Mouse (Mus musculus): Measurements from ENCODE around the gene Foxc1. TPM values are rescaled to one million over a fixed set of nuclear protein-coding genes. Genes with fewer than 3 reads are reported as not detected.

The Foxc1 gene
- 3.8 and 6.3 TPM in 2 replicates for polyA plus RNA-seq (2012; rRNA removed)

DNA sequence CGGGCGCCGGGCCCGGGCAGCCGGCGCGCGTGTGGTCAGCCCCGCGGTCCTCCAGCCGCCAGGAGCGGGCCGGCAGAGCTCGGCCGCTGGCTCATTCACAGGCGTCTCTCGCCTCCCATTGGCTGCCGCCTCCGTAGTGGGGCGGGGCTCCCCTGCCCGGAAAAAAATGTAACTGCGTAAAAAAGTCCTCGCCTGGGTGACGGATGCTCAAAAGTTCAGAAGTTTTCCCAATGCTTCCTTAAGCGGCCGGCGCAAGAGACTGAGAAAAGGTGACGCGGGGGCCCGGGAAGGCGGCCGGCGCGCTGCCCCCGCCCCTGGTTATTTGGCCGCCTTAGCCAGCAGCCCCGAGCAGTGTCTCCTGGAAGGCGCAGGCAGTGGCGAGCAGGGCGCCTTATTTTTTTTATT lies at the start of gene Foxc1:
Foxc1 (plus strand) TSS at position 206 of the 405 bp plus-strand sequence.
- no peak for TF ChIP-seq POLR2A (IDR thresholded peaks at IDR 0.05; ENCODE audit: borderline replicate concordance, extremely low read depth, insufficient read depth, insufficient read length, poor library complexity, severe bottlenecking)
- TF ChIP-seq CTCF (IDR thresholded peaks at IDR 0.05; ENCODE audit: borderline replicate concordance, extremely low read depth, insufficient read depth, insufficient read length), result no peak
- DNase-seq (ENCODE audit: low read depth), result peak; percentile 83

DNA sequence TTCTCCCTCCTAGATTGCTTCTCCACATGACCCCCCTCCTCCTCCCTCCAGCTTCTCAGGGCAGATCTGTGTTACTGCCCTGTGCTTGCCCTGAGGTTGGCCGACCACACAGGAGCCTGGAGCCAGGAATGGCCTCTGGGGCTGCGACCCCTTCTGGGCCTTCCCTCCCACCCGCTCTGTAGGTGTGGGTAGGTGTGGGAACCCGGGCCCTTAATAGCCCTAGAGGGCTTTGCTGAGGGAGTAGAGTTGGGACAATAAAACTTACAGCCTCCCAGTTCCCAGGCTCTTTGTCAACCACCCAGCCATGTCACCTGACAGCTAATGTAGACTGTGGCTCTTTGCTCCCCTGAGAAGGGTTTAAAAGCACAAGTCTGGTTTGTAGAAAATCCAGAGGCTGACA lies 46.0 kb upstream of the Foxc1 start:
- TF ChIP-seq CTCF (IDR thresholded peaks at IDR 0.05; ENCODE audit: borderline replicate concordance, extremely low read depth, insufficient read depth, insufficient read length), result no peak
- TF ChIP-seq POLR2A (IDR thresholded peaks at IDR 0.05; ENCODE audit: borderline replicate concordance, extremely low read depth, insufficient read depth, insufficient read length, poor library complexity, severe bottlenecking), result no peak
- no peak for DNase-seq (ENCODE audit: low read depth)

DNA sequence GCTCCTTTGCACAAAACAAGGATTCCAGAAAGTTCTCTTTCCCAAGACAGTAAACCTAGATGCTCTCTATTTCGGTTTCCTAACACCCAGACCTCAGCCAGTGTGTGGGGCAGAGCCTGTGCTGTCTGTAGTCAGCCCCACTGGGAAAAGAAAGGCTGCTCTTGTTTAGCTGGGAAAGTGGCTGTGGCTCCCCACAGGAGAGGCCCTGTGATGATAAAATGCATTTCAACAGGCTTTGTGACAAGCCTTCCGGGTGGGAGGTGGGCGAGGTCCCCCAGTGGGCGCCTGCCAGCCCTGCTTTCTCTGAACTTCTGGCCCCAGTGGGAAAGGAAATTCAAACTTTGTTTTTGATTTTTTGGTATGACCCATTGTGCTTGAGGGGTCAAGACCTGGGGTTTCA lies 45.4 kb upstream of the Foxc1 start:
- DNase-seq (ENCODE audit: low read depth), result no peak

DNA sequence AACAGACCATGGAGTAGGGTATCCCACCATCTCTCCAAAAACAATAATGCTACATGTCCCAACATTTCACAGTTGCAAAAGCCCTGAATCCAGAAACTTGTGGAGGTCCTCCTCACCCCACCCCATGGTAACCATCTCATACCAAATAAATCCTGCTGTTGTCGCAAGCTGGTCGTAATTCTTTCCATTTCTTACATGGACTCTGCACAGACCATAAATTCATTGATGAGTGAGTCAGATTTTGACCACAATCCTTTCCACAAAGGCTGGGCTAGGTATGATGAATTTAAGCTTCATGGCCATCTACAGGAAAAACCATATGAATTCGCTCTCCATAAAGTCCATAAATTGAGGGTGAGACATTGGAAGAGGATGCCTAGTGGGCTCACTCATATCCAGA lies 42.0 kb upstream of the Foxc1 start:
- no peak for DNase-seq (ENCODE audit: low read depth)
- TF ChIP-seq CTCF (IDR thresholded peaks at IDR 0.05; ENCODE audit: borderline replicate concordance, extremely low read depth, insufficient read depth, insufficient read length), result no peak
- TF ChIP-seq POLR2A (IDR thresholded peaks at IDR 0.05; ENCODE audit: borderline replicate concordance, extremely low read depth, insufficient read depth, insufficient read length, poor library complexity, severe bottlenecking), result no peak

More for the DNA sequence above, 45.4 kb upstream of the Foxc1 start:
- TF ChIP-seq CTCF (IDR thresholded peaks at IDR 0.05; ENCODE audit: borderline replicate concordance, extremely low read depth, insufficient read depth, insufficient read length) (no peak), POLR2A (IDR thresholded peaks at IDR 0.05; ENCODE audit: borderline replicate concordance, extremely low read depth, insufficient read depth, insufficient read length, poor library complexity, severe bottlenecking) (no peak)

DNA sequence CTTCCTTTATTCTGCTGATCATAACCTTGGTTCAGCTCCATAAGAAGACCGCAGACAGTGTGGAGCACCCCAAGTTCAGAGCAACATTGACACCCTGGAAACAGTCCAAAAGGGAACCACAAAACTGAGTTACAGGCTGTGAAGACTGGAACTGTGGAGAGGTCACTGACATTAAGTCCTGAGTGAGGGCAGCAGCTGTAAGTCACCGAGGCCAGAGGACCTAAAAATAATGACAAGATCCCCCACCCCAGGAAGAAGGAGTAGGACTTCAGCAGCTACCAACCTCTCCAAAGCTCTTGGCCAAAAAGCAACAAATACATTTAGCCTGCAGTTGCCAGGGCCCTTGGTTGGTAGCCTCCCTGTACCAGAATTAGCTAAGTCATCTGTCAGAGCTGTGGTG lies 40.9 kb upstream of the Foxc1 start:
- no peak for DNase-seq (ENCODE audit: low read depth)
- TF ChIP-seq CTCF (IDR thresholded peaks at IDR 0.05; ENCODE audit: borderline replicate concordance, extremely low read depth, insufficient read depth, insufficient read length), result no peak
- no peak for TF ChIP-seq POLR2A (IDR thresholded peaks at IDR 0.05; ENCODE audit: borderline replicate concordance, extremely low read depth, insufficient read depth, insufficient read length, poor library complexity, severe bottlenecking)

DNA sequence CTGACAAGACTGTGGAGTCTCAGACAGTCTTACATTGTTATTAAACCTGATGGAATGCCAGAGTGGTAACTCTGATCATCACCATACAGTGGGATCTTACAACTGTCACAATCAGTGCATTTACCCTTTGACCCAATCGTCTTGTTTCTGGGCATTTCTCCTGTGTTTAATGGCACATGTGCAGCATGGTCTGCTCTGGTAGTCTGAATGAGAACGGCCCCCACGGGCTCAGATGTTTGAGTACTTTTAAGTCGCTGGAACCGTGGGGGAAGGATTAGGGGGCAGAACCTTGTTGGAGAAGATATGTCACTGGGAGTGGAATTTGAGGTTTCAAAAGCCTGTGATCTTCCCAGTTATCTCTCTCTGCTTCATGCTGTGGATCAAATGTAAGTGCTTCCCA lies 33.6 kb upstream of the Foxc1 start:
- TF ChIP-seq CTCF (IDR thresholded peaks at IDR 0.05; ENCODE audit: borderline replicate concordance, extremely low read depth, insufficient read depth, insufficient read length), result no peak
- no peak for TF ChIP-seq POLR2A (IDR thresholded peaks at IDR 0.05; ENCODE audit: borderline replicate concordance, extremely low read depth, insufficient read depth, insufficient read length, poor library complexity, severe bottlenecking)
- DNase-seq (ENCODE audit: low read depth), result no peak

DNA sequence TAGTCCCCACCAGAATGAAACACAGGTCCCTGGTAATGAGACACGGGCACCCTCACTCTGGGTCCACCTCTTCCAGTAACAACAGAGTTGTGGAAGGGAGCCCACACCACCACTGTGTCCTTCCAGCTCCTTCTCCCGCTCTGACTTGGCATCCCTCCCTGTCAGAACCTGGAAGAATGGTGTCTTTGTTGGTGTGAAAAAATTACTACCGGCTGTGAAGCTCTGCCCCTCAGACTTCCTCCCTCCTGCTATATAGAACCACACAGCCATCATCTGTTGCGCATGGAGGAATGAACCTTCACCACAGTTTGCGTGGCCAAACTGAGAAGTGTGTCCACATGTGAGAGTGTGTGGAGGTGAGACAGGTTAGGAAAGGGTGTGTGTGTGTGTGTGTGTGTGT lies 30.7 kb upstream of the Foxc1 start:
- TF ChIP-seq CTCF (IDR thresholded peaks at IDR 0.05; ENCODE audit: borderline replicate concordance, extremely low read depth, insufficient read depth, insufficient read length) (no peak), POLR2A (IDR thresholded peaks at IDR 0.05; ENCODE audit: borderline replicate concordance, extremely low read depth, insufficient read depth, insufficient read length, poor library complexity, severe bottlenecking) (no peak)
- peak; percentile 20 for DNase-seq (ENCODE audit: low read depth)

DNA sequence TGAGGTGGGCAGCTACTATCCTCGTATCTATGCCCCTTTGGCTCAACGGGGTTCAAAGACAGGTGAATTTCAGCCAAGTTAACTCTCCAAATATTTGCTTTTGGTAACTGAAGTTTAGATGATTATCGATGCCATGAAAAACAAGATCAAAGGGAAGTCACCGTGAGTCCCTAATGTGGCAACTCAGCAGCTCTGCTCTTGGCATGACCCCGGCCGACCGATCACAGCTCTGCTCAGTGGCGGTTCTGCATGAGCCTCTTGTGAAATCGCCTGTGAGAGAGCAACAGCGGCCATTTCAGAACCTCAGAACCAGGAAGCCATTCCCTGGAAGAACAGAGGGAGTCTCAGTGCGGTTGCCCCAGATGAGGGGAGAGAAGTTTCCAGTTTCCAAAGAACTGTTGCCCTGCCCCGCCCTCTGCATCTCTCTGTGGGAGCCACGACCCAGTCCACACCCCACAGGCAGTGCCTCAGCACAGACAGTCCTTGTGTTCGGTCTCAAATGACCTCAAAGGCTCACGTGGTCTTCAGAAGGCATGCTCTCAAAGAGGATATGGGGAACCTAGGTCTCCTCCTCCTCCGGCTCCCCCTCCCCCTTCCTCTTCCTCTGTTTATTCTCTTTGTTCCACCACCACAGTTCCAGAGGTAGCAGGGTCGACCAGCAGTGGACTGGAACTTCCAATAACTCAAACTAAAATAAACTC lies 27.0 kb upstream of the Foxc1 start:
- DNase-seq (ENCODE audit: low read depth), result no peak
- no peak for TF ChIP-seq CTCF (IDR thresholded peaks at IDR 0.05; ENCODE audit: borderline replicate concordance, extremely low read depth, insufficient read depth, insufficient read length)
- no peak for TF ChIP-seq POLR2A (IDR thresholded peaks at IDR 0.05; ENCODE audit: borderline replicate concordance, extremely low read depth, insufficient read depth, insufficient read length, poor library complexity, severe bottlenecking)

DNA sequence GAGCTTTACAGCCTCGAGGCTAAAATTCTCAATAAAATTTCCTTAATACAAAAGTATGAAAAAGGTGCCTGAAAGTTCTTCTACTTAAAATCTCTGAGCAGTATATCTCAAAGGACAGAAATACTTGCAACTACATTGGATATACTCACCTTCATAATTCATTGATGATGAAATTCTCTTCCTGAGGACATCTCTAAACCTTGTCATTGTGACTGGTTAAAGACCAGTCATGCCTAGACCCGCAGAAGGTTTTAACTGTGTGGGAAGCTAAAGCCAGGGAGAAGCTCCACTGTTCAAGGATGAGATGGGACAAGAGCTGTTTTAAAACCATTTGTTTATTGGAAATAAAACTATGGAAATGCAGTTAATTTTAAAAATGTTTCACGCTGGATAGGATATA lies 26.1 kb upstream of the Foxc1 start:
- TF ChIP-seq CTCF (IDR thresholded peaks at IDR 0.05; ENCODE audit: borderline replicate concordance, extremely low read depth, insufficient read depth, insufficient read length), result no peak
- no peak for TF ChIP-seq POLR2A (IDR thresholded peaks at IDR 0.05; ENCODE audit: borderline replicate concordance, extremely low read depth, insufficient read depth, insufficient read length, poor library complexity, severe bottlenecking)
- no peak for DNase-seq (ENCODE audit: low read depth)

DNA sequence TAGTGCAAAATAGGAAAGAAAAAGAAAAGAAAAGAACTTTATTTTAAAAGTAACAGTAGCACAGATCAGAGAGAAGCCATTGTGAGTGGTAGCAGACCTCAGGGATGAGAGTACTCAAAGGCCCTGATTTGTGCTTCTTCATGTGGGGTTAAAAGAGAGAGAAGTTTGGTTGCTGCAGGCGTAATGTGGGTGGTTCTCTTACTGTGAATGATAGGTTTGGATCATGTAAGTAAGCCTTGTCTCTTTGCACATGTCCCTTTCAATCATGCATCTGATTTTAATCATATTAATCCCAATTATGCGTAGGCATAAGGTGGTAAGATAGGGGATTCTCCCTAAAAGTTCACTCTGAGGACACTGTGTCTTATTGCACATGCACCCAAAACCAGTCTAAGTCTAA lies 24.4 kb upstream of the Foxc1 start:
- TF ChIP-seq POLR2A (IDR thresholded peaks at IDR 0.05; ENCODE audit: borderline replicate concordance, extremely low read depth, insufficient read depth, insufficient read length, poor library complexity, severe bottlenecking) (no peak), CTCF (IDR thresholded peaks at IDR 0.05; ENCODE audit: borderline replicate concordance, extremely low read depth, insufficient read depth, insufficient read length) (no peak)
- no peak for DNase-seq (ENCODE audit: low read depth)

DNA sequence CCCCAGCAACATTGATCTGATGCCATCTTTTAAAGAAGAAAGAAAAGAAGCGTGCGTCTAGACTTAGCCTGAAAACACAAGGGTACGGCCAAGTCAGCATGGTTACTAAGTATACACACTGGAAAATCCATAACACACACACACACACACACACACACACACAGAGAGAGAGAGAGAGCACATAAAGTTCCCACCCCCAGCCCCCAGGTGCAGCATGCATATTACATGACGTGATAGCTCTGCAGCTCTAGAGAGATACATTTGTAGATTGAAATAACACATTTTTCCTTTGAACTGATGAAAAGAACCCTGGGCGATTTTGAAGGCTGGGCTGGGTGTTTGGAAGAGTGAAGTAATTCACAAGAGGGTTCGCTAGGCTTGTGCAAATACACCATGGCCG lies 21.7 kb upstream of the Foxc1 start:
- peak; percentile 23 for DNase-seq (ENCODE audit: low read depth)

DNA sequence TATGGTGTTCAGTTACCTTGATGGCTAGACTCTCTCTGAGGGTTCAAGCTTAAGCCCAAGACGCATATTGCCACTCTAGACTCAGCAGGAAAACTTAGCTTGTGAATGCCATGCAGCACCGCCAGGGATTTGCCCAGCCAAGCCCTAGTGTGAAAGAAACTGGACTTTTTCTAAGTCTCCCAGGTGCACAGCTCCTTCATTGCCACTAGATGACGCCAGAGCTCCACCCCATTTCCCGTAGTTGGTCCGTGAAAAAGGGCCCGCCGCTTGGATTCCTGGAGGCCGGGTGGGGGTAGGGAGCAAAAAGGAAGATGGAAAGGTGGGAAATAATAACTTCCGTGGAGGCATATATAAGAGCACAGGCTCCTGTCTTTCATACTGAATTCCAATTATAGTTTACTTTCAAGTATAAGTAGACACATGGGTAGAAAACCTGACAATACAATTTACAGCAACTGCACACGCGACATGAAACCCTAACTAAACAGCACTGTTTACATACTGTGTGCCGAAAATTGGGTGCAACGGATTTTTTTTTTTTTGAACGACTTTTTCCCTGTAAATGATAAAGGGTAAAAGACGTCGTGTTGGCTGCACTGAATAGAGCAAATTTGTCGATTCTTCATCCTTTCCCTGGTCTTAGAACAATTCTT lies 13.8 kb upstream of the Foxc1 start:
- TF ChIP-seq POLR2A (IDR thresholded peaks at IDR 0.05; ENCODE audit: borderline replicate concordance, extremely low read depth, insufficient read depth, insufficient read length, poor library complexity, severe bottlenecking) (no peak), CTCF (IDR thresholded peaks at IDR 0.05; ENCODE audit: borderline replicate concordance, extremely low read depth, insufficient read depth, insufficient read length) (peak; percentile 98)
- DNase-seq (ENCODE audit: low read depth), result peak; percentile 82

More for the DNA sequence above, 21.7 kb upstream of the Foxc1 start:
- TF ChIP-seq CTCF (IDR thresholded peaks at IDR 0.05; ENCODE audit: borderline replicate concordance, extremely low read depth, insufficient read depth, insufficient read length), result no peak
- TF ChIP-seq POLR2A (IDR thresholded peaks at IDR 0.05; ENCODE audit: borderline replicate concordance, extremely low read depth, insufficient read depth, insufficient read length, poor library complexity, severe bottlenecking), result no peak

All from brain, embryonic 14.5 days (tissue).